Mouse (Mus musculus) hindbrain, embryonic 12.5 days (tissue): ENCODE measurements around the gene Prrt1. TPM values are rescaled to one million over a fixed set of nuclear protein-coding genes. Genes with fewer than 3 reads are reported as not detected.

Source experiments
- ATAC-seq: fragments of 200-750 bp; cut with Nextera tagmentation; 2 replicates; pipeline ENCODE4 v1.8.0; 2017; ENCODE audit warnings: moderate TSS enrichment; ENCODE audit not compliant: low FRiP score
- H3K27ac ChIP-seq: fragments of 300-500 bp; sonication (generic); 2 replicates; pipeline ENCODE4 v1.5.1; 2016; ENCODE audit warnings: mild to moderate bottlenecking
- H3K27me3 ChIP-seq: fragments of 300-500 bp; sonication (generic); 2 replicates; pipeline ENCODE4 v1.6.1; 2016; ENCODE audit warnings: mild to moderate bottlenecking
- H3K36me3 ChIP-seq: fragments of 300-500 bp; sonication (generic); 2 replicates; pipeline ENCODE4 v1.6.1; 2016; ENCODE audit warnings: mild to moderate bottlenecking
- H3K4me1 ChIP-seq: fragments of 300-500 bp; sonication (generic); 2 replicates; pipeline ENCODE4 v1.6.1; 2016
- H3K4me2 ChIP-seq: fragments of 300-500 bp; sonication (generic); replicated peaks from 2 replicates; pipeline ENCODE4 v1.6.1; 2016; ENCODE audit warnings: mild to moderate bottlenecking
- H3K4me3 ChIP-seq: fragments of 300-500 bp; sonication (generic); 2 replicates; pipeline ENCODE4 v1.5.1; 2016; ENCODE audit warnings: mild to moderate bottlenecking
- H3K9ac ChIP-seq: fragments of 300-500 bp; sonication (generic); 2 replicates; pipeline ENCODE4 v1.6.1; 2016; ENCODE audit warnings: mild to moderate bottlenecking, moderate library complexity
- H3K9me3 ChIP-seq: fragments of 300-500 bp; sonication (generic); replicated peaks from 2 replicates; pipeline ENCODE4 v1.6.1; 2016; ENCODE audit warnings: mild to moderate bottlenecking
- WGBS: fragments of 180-500 bp; shearing (Covaris S2); methylation state at CpG from one replicate; pipeline ENCODE4 v1.1.7; 2016; 5-methylcytosine and 5-hydroxymethylcytosine counted together
- polyA plus RNA-seq: library from polyadenylated mRNA; unstranded; fragments of >200 nt; fragmentation: Nextera tagmentation; extraction: Ambion mirVana; gene quantifications from 2 replicates; pipeline ENCODE4 v1.2.1, GENCODE M21; 2016

Gene Prrt1
- polyA plus RNA-seq, 1 experiment from 2014 or later = 3.1 TPM

GRCm38 (mm10) chr17:34648141-34648890, 19.0 kb downstream of the Prrt1 start:
- no peaks in the 10 kb centered on the region for H3K27me3 ChIP-seq
- peak overlapping the region; percentile 86 for H3K4me2 ChIP-seq
- peaks cover 31% of the 10 kb centered on the region for H3K4me1 ChIP-seq
- 84% methylated on average over 16 of the region's 16 CpGs for WGBS
- H3K9me3 ChIP-seq = no peaks in the 10 kb centered on the region
- H3K36me3 ChIP-seq = peaks cover 44% of the 10 kb centered on the region
- no peak for ATAC-seq
- H3K27ac ChIP-seq = no peak overlapping the region
- H3K4me3 ChIP-seq = peak overlapping the region; percentile 96
- peak overlapping the region; percentile 95 for H3K9ac ChIP-seq

GRCm38 (mm10) chr17:34649106-34649864, 20.0 kb downstream of the Prrt1 start:
- Histone ChIP-seq H3K4me2 (no peak overlapping the region), H3K36me3 (peaks cover 52% of the 10 kb centered on the region), H3K4me3 (no peak overlapping the region), H3K27me3 (no peaks in the 10 kb centered on the region), H3K9ac (no peak overlapping the region), H3K9me3 (no peaks in the 10 kb centered on the region), H3K4me1 (peaks cover 31% of the 10 kb centered on the region), H3K27ac (no peak overlapping the region)
- no peak for ATAC-seq
- 88% methylated on average over 18 of the region's 18 CpGs for WGBS

- Histone ChIP-seq H3K27me3 (no peaks in the 10 kb centered on the region), H3K4me2 (no peak overlapping the region), H3K9me3 (no peaks in the 10 kb centered on the region), H3K4me1 (peaks cover 20% of the 10 kb centered on the region), H3K4me3 (no peak overlapping the region), H3K9ac (no peak overlapping the region; the same call in 1 of the 2 replicates), H3K36me3 (peaks cover 61% of the 10 kb centered on the region), H3K27ac (no peak overlapping the region)
- 93% methylated on average over 14 of the region's 14 CpGs for WGBS
- ATAC-seq = no peak
Observed at GRCm38 (mm10) chr17:34650781-34651180, 21.4 kb downstream of the Prrt1 start.

- H3K4me3 ChIP-seq = no peak overlapping the region
- WGBS = 49% methylated on average over 19 of the region's 19 CpGs
- no peak for ATAC-seq
- no peak overlapping the region for H3K9ac ChIP-seq
- H3K4me2 ChIP-seq = no peak overlapping the region
- H3K27ac ChIP-seq = no peak overlapping the region
- no peaks in the 10 kb centered on the region for H3K27me3 ChIP-seq
- H3K36me3 ChIP-seq = peaks cover 61% of the 10 kb centered on the region
- H3K4me1 ChIP-seq = peaks cover 14% of the 10 kb centered on the region
- H3K9me3 ChIP-seq = no peaks in the 10 kb centered on the region
Observed at GRCm38 (mm10) chr17:34651507-34652221, 22.3 kb downstream of the Prrt1 start.

- no peak overlapping the region for H3K27ac ChIP-seq
- WGBS = 91% methylated on average over 10 of the region's 10 CpGs
- H3K4me1 ChIP-seq = peaks cover 14% of the 10 kb centered on the region
- no peak for ATAC-seq
- no peak overlapping the region for H3K4me3 ChIP-seq
- H3K4me2 ChIP-seq = no peak overlapping the region
- H3K9ac ChIP-seq = no peak overlapping the region
- H3K36me3 ChIP-seq = peaks cover 61% of the 10 kb centered on the region
- no peaks in the 10 kb centered on the region for H3K9me3 ChIP-seq
- no peaks in the 10 kb centered on the region for H3K27me3 ChIP-seq
Observed at GRCm38 (mm10) chr17:34652546-34652945, 23.2 kb downstream of the Prrt1 start.

- H3K4me2 ChIP-seq = no peak overlapping the region
- H3K4me1 ChIP-seq = peaks cover 10% of the 10 kb centered on the region
- no peak overlapping the region for H3K9ac ChIP-seq
- H3K27me3 ChIP-seq = no peaks in the 10 kb centered on the region
- H3K4me3 ChIP-seq = no peak overlapping the region
- H3K27ac ChIP-seq = no peak overlapping the region
- H3K36me3 ChIP-seq = peaks cover 61% of the 10 kb centered on the region
- no peak for ATAC-seq
- no peaks in the 10 kb centered on the region for H3K9me3 ChIP-seq
- WGBS = 94% methylated on average over 8 of the region's 8 CpGs
Observed at GRCm38 (mm10) chr17:34652985-34653384, 23.7 kb downstream of the Prrt1 start.

GRCm38 (mm10) chr17:34653746-34654285, 24.5 kb downstream of the Prrt1 start:
- Histone ChIP-seq H3K27me3 (no peaks in the 10 kb centered on the region), H3K9me3 (no peaks in the 10 kb centered on the region), H3K9ac (no peak overlapping the region; the same call in 1 of the 2 replicates), H3K27ac (no peak overlapping the region), H3K4me3 (no peak overlapping the region), H3K4me1 (0 out of 2 replicates have a peak, but pooled peaks cover 4% of the 10 kb centered on the region), H3K4me2 (no peak overlapping the region), H3K36me3 (peaks cover 61% of the 10 kb centered on the region)
- ATAC-seq = no peak
- WGBS = 62% methylated on average over 8 of the region's 9 CpGs

- no peak overlapping the region for H3K4me2 ChIP-seq
- H3K36me3 ChIP-seq = peaks cover 56% of the 10 kb centered on the region
- no peak overlapping the region for H3K4me3 ChIP-seq
- H3K27me3 ChIP-seq = peaks cover 3% of the 10 kb centered on the region
- no peak for ATAC-seq
- WGBS = 93% methylated on average over 13 of the region's 13 CpGs
- H3K27ac ChIP-seq = no peak overlapping the region
- no peak overlapping the region for H3K9ac ChIP-seq
- 0 out of 2 replicates have a peak, but pooled peaks cover 4% of the 10 kb centered on the region for H3K4me1 ChIP-seq
- H3K9me3 ChIP-seq = no peaks in the 10 kb centered on the region
Observed at GRCm38 (mm10) chr17:34654392-34654791, 25.1 kb downstream of the Prrt1 start.

GRCm38 (mm10) chr17:34655160-34655559, 25.8 kb downstream of the Prrt1 start:
- ATAC-seq = no peak
- Histone ChIP-seq H3K9ac (no peak overlapping the region), H3K27me3 (peaks cover 11% of the 10 kb centered on the region), H3K4me2 (no peak overlapping the region), H3K27ac (no peak overlapping the region), H3K36me3 (peaks cover 48% of the 10 kb centered on the region), H3K4me1 (0 out of 2 replicates have a peak, but pooled peaks cover 4% of the 10 kb centered on the region), H3K9me3 (no peaks in the 10 kb centered on the region), H3K4me3 (no peak overlapping the region)
- WGBS = 81% methylated on average over 7 of the region's 7 CpGs

- H3K36me3 ChIP-seq = peaks cover 44% of the 10 kb centered on the region
- H3K27me3 ChIP-seq = peaks cover 15% of the 10 kb centered on the region
- H3K9ac ChIP-seq = no peak overlapping the region
- 0 out of 2 replicates have a peak, but pooled peaks have one; percentile 20 for ATAC-seq
- no peak overlapping the region for H3K4me2 ChIP-seq
- 60% methylated on average over 3 of the region's 4 CpGs for WGBS
- H3K9me3 ChIP-seq = no peaks in the 10 kb centered on the region
- no peak overlapping the region for H3K27ac ChIP-seq
- no peak overlapping the region for H3K4me3 ChIP-seq
- H3K4me1 ChIP-seq = peaks cover 7% of the 10 kb centered on the region; the same call in 1 of the 2 replicates
Observed at GRCm38 (mm10) chr17:34655581-34655991, 26.3 kb downstream of the Prrt1 start.

GRCm38 (mm10) chr17:34656666-34657065, 27.3 kb downstream of the Prrt1 start:
- ATAC-seq = no peak
- no peak overlapping the region for H3K27ac ChIP-seq
- H3K4me3 ChIP-seq = no peak overlapping the region
- H3K4me2 ChIP-seq = no peak overlapping the region
- H3K9ac ChIP-seq = no peak overlapping the region
- H3K4me1 ChIP-seq = peaks cover 13% of the 10 kb centered on the region
- peaks cover 33% of the 10 kb centered on the region for H3K36me3 ChIP-seq
- 28% methylated on average over 8 of the region's 8 CpGs for whole genome bisulfite sequencing
- H3K9me3 ChIP-seq = no peaks in the 10 kb centered on the region
- H3K27me3 ChIP-seq = peaks cover 24% of the 10 kb centered on the region

- Histone ChIP-seq H3K9me3 (no peaks in the 10 kb centered on the region), H3K4me3 (no peak overlapping the region), H3K27me3 (peaks cover 24% of the 10 kb centered on the region), H3K4me2 (no peak overlapping the region), H3K27ac (no peak overlapping the region), H3K36me3 (peaks cover 27% of the 10 kb centered on the region), H3K4me1 (peaks cover 13% of the 10 kb centered on the region), H3K9ac (no peak overlapping the region)
- 37% methylated on average over 2 of the region's 2 CpGs for WGBS
- no peak for ATAC-seq
Observed at GRCm38 (mm10) chr17:34657271-34657670, 27.9 kb downstream of the Prrt1 start.
